Mouse (Mus musculus) heart, postnatal 14 days (tissue): Measurements from ENCODE around the gene Lgr4. TPM values are rescaled to one million over a fixed set of nuclear protein-coding genes. Genes with fewer than 3 reads are reported as not detected.

Source experiments
- DNase-seq, 2 experiments: peaks; one replicate each; pipeline ENCODE4 v3.0.0; 2021 to 2022
- intact Hi-C: fragments of 180-260 bp; cut with DNase I; formaldehyde crosslinking; loops from one replicate; pipeline ENCODE4 v1.15.1; 2025
- total RNA-seq, 2 experiments: library from RNA; stranded (reverse); gene quantifications; 2 replicates each; pipeline ENCODE4 v1.2.3; 2021

The Lgr4 gene
- total RNA-seq, 2 experiments from 2014 or later, result 28.0 to 29.2 TPM

DNA sequence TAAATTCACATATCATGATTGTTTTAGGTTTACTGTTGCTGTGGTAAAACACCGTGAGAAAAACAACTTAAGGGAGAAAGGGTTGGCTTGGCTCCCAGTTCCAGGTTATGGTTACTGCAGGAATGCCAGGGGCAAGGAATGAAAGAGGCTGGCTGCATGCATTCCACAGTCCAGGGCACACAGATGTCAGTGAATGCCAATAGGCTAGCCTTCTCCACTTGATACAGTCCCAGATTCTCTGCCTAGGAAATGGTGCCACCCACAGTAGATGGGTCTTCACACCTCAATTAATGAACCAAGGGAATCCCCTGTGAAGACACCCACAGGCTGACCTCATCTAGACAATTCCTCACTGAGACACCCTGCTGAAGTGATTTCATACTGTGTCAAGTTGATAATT is 87.2 kb downstream of the Lgr4 start:
- no peak for DNase-seq
- intact Hi-C loops, result no loop called here

GRCm38 (mm10) chr2:110005164-110005563 is 87.7 kb downstream of the Lgr4 start:
- intact Hi-C loops, result no loop called here
- DNase-seq, result no peak

DNA sequence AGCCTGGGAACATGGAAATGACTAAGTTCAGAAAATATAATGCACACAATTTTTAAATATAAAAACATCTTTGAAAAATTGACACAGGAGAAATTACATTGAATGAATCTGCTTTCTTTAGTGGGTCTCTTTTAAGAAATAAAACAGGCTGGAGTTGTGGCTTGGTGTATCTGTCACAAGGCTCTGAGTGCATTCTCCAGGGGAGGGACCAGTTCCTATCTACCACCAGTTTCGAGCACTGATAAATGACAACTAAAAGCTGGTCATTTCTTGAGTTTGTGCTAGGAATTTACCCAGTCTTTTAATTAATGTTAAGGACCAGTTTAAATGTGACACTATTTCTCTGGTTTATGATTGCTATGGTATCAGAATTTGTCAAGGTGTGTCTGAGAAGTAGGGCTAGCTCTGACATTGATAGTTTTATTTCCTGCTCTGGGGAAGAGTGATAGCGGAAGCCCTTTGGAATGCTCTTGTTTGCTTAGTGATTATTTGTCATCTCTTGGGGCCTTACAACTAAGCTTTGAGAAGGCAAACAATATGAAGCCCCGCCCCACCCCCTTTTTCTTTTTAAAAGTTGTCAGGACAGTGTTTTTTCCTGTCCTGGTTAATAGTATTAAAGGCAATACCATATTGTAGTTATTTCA is 88.3 kb downstream of the Lgr4 start:
- no peak for DNase-seq
- intact Hi-C loops, result no loop called here

DNA sequence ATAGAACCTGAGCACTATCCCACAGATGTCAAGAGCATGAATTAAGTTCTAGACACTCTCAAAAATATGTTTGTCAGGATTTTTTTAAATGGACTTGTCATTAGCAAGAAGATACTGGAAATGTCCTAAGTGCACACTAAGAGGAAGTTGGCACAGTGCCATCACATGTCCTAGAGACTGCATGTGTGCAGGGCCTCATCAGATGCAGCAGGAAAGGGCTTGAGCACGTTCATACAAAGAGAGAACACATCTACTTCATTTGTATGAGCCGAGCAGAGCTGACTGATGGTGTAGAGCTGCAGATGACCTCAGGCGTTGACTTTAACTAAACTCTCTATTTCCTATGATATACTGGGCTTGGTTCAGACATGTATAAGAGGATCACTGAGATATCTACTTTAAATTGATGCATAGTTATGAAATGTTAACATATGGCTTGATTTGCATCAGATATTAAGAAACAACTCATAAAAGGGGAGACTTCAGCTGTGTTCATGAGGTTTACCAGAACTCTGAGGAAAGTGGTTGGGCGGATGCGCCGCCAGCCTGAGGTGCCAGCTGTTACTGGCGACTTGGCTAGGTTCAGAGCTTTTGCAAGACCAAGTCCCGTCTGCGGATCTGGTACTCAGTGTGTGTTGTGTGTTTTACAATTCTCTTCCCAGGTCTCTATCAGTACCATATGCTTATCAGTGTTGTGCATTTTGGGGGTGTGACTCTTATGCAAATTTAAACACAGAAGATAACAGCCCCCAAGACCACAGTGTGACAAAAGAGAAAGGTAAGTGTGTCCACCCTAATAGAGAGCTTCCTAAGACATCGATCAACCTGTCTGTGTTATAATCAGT is 90.2 kb downstream of the Lgr4 start:
- intact Hi-C loops, result no loop called here
- DNase-seq, result no peak

DNA sequence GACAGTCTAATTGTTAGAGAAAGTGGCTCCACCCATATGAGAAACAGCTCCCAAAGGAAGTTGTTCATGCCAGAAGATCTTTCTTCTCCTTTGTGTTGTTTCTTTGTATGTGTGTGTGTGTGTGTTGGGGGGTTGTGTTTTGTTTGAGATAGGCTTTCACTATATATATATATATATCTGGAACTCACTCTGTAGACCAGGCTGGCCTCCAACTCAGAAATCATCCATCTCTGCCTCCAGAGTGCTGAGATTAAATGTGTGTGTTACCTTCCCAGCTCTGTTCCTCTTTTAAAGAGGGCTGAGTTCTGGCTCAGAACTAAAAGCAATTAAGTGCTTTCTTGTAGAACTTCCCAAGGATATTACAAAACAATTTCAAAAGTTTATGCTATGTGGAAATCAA is 92.0 kb downstream of the Lgr4 start:
- no peak for DNase-seq
- intact Hi-C loops, result no loop called here

DNA sequence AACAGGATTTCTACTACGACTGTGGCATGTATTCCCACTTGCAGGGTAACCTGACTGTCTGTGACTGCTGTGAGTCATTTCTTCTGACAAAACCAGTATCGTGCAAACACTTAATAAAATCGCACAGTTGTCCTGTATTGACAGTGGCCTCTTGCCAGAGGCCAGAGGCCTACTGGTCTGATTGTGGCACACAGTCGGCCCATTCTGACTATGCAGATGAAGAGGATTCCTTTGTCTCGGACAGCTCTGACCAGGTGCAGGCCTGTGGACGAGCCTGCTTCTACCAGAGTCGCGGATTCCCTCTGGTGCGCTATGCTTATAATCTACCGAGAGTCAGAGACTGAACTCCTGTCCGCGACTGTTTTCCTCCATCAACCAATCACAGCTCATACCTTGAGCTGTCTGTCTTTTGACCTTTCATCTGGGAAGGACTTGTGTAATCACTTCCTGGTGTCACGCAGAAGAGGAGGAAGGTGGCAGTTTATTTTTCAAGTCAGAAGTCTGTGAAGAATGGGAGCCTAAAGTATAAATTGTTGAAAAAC is 94.8 kb downstream of the Lgr4 start:
- intact Hi-C loops, result no loop called here
- DNase-seq, result no peak

DNA sequence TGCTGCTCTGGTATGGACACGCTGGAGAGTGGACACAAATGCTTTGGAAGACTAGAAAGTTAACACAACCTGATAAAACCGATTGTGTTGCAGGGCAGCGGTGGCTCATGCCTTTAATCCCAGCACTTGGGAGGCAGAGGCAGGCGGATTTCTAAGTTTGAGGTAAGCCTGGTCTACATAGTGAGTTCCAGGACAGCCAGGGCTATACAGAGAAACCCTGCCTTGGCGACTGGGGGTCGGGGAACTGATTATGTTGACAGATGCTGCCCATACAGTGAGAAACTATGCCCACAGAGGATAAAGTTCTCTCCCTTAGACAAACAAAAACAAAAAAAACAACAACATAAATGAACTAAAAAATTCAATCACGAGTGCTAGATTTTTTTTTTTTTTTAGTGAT is 99.6 kb downstream of the Lgr4 start:
- intact Hi-C loops, result loop anchor here (2.0 kb wide), 1 partner anchor 98 kb away; no protein-coding TSS in a partner anchor
- DNase-seq, result no peak

DNA sequence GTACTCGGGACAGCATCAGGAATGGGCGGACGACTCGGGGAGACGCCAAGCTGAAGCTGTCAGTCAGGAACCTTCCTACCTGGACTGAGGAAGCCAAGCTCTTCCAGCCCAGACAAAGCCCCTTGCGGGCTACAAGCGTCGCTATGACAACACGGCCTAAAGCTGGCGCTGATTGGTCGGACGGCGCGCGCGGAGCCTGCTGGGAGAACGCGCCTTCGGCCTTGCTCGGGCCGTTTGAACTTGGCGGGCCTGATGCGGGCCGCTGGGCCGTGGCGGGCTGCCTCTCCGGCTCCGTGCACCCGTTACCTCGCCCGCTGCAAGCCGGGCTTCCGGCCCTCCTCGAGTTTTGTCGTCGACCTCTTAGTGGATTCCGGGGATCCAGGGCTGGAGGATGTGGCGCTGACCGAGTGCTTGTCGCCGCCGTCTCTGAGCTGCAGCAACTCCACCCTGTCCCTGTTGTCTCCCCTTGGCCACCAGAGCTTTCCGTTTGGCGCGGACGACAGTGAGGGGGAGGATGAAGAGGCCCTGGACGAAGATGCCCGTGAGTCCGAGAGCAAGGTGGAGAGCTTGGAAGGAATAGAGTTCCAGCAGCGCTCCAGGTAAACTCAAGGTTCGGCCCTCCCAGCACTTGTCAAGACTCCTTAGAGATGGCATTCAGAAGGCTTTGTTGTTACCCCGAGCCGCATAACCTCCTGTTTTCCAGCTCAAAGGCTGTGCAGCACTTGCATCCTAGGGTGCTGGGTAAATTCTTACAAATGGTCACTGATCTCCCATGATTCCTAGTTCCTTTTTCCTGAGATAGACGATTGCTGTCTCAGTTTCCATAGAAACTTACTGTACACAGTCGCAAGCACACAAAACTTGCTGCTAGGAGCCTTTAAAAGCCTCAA is 100.4 kb downstream of the Lgr4 start, which contains the start of gene Ccdc34:
Gene Ccdc34, plus strand, starts transcription at position 202 of the 890 bp plus-strand sequence.
- peak; percentile 90 to 92 for DNase-seq
- intact Hi-C loops, result loop anchor here (2.0 kb wide), 1 partner anchor 99 kb away; no protein-coding TSS in a partner anchor

DNA sequence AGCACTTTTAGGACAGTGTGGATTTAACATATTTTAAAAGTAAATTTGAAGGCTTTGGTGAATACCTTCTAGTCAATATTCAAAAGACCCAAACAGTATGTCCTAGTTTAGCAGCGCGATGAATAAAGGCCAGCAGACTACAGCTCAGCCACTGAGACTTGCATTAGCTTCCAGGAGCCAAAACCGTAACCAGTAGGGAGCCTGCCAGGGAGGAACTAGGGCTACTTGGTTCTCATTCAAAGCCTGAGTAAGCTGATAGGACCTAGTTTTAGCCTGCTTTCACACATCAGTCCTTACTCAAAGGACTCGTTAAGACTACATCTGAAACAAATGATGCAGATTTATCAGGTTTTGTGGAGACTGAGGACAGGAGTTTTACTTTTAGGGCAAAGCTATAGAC is 102.2 kb downstream of the Lgr4 start:
- DNase-seq, result no peak
- intact Hi-C loops, result no loop called here

- intact Hi-C loops, result no loop called here
- DNase-seq, result no peak
Measured at GRCm38 (mm10) chr2:110020430-110020829, 103.0 kb downstream of the Lgr4 start.

DNA sequence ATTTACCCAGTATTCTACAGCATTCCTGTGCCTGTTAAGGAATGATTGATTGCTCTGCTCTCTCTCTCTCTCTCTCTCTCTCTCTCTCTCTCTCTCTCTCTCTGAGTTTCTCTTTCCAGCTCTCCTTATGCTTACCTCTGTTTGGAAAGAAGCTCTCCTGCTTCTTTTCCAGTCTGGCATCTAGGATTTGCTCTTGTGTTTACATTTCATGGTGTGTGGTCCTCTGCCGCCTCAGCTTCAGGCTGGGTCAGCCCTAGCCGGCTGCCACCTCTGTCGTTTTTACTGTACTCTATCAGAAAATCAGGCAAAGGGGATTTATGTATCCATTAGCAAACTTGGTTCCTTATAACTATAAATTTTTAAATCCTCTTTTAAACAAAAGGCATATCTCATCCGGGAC is 118.8 kb downstream of the Lgr4 start:
- intact Hi-C loops, result no loop called here

GRCm38 (mm10) chr2:110036665-110037064 is 119.2 kb downstream of the Lgr4 start:
- DNase-seq, result no peak
- intact Hi-C loops, result no loop called here

More for the DNA sequence above, 118.8 kb downstream of the Lgr4 start:
- DNase-seq, result no peak

GRCm38 (mm10) chr2:110037221-110037620 is 119.8 kb downstream of the Lgr4 start:
- intact Hi-C loops, result no loop called here

DNA sequence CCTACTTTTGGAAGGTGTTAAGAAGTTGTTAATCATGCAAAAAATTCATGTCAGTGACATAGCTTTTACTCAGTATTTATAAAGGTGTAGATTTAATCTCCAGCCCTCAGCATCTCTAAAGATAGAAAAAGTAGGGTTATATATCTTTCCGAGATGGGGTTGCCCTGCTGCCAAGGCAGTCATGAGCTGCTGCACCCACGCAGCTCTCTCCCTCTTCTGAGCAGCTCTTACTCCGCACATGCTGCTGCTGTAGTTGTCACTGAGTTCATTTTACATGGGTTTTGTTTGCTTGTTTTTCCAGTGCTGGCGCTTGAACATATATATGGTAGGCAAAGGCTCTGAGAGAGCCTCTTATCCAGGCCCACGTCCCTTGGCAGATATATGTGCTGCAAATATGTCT is 120.9 kb downstream of the Lgr4 start:
- no peak for DNase-seq
- intact Hi-C loops, result no loop called here

More at GRCm38 (mm10) chr2:110037221-110037620, 119.8 kb downstream of the Lgr4 start:
- DNase-seq, result no peak

DNA sequence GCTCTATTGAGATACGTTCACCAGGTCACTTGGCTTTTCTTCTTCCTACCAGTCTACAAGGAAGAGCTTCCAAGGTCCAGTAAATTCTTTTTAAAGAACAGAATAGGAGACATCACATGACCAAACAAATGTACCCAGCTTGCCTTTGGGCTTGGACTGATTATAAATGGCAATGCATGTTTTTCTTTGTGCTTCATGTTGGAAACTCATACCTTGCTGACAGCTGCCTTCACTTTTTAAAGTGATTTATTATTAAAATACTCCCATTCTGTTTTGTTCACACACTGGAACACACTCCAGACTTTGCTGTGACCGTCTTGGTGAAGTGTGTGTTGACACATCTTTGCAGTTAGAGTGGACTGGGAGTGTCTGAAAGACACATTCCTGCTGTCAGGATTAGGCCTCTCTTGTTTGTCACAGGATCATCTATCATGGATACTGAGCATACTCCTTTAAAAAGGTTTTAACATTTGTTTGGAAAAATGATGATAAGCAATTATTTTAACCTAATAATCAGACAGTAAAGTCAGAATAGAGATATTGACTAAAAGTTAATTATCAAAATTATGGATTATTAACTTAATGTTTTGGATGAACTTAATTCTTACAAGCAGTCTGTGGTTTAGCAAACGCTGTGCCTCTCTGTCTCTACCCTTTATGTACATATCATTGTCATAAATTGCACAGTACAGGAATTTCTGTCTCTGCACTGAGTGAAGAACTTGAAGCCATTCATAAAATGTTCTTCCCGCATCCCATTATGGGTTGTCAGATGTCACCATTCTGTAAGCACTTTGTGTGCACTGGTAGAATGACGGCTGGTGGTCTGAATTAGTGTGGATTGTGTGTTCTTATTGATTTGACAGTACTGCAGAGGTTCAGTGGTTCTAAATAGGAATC is 125.7 kb downstream of the Lgr4 start:
- DNase-seq, result no peak
- intact Hi-C loops, result no loop called here

- intact Hi-C loops, result no loop called here
- no peak for DNase-seq
Measured at GRCm38 (mm10) chr2:110058424-110058823, 141.0 kb downstream of the Lgr4 start.

GRCm38 (mm10) chr2:110063131-110063530 is 145.7 kb downstream of the Lgr4 start:
- intact Hi-C loops, result loop anchor here (2.0 to 10.0 kb wide), 2 partner anchors 142 to 158 kb away; no protein-coding TSS in a partner anchor

More at GRCm38 (mm10) chr2:110063131-110063530, 145.7 kb downstream of the Lgr4 start:
- DNase-seq, result peak in 1 of 2 experiments; percentile 19
